Mouse (Mus musculus) testis, adult 2 months (tissue): ENCODE measurements around the gene Gm3012. TPM values are rescaled to one million over a fixed set of nuclear protein-coding genes. Genes with fewer than 3 reads are reported as not detected.
"Not testable (repeated sequence)": the region's sequence is repeated elsewhere in the genome, so short reads cannot be mapped to it uniquely, and the experiment has no call there.

Experiments
- H3K27ac ChIP-seq: fragments of 200-500 bp; 2 replicates; pipeline ENCODE4 v1.5.1; 2012; ENCODE audit warnings: low read depth, low read length; ENCODE audit not compliant: control insufficient read depth, insufficient read depth
- H3K27me3 ChIP-seq: fragments of 200-500 bp; 2 replicates; pipeline ENCODE4 v1.6.1; 2012; ENCODE audit warnings: mild to moderate bottlenecking, low read length, moderate library complexity; ENCODE audit not compliant: control insufficient read depth, insufficient read depth
- H3K36me3 ChIP-seq: fragments of 200-500 bp; 2 replicates; pipeline ENCODE4 v1.6.1; 2012; ENCODE audit warnings: mild to moderate bottlenecking, low read length; ENCODE audit not compliant: control insufficient read depth, insufficient read depth
- H3K4me1 ChIP-seq: fragments of 200-500 bp; 2 replicates; pipeline ENCODE4 v1.6.1; 2012; ENCODE audit warnings: low read length; ENCODE audit not compliant: control insufficient read depth, insufficient read depth
- H3K4me3 ChIP-seq: fragments of 200-500 bp; 2 replicates; pipeline ENCODE4 v1.5.1; 2012; ENCODE audit warnings: low read depth, mild to moderate bottlenecking, low read length, moderate library complexity, mixed read lengths; ENCODE audit not compliant: control insufficient read depth
- polyA plus RNA-seq: library from polyadenylated mRNA; depleted of rRNA; stranded (reverse); fragments of >200 nt; gene quantifications from 2 replicates; pipeline ENCODE4 v1.2.3, GENCODE M21; 2012; rRNA removed

Gene Gm3012
- 6.7 and 7.3 TPM in 2 replicates for polyA plus RNA-seq

DNA sequence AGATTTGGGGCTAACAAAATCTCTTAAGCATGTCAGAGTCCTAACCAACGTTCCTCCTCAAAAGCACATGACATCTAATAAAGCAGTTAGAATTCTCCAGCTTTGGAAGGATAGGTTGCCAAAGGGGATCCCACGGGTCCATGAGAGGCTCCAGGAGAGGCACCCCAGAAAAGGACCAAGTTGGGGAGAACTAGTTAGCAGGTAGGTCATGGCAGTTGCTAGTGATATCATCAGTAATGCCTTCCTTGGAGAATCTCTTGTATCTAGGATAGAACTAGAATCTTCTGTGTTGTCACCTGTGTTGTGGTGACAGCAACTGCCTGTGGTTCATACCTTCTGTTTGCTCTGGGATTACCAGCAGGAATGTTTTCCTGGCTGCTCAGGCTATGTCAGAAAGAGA is at the start of gene Gm3012:
Gene Gm3012 (plus strand): TSS at position 301 of the 400 bp plus-strand sequence.
- H3K36me3 ChIP-seq, H3K27me3 ChIP-seq, H3K4me1 ChIP-seq, H3K27ac ChIP-seq, H3K4me3 ChIP-seq: not testable (repeated sequence)

DNA sequence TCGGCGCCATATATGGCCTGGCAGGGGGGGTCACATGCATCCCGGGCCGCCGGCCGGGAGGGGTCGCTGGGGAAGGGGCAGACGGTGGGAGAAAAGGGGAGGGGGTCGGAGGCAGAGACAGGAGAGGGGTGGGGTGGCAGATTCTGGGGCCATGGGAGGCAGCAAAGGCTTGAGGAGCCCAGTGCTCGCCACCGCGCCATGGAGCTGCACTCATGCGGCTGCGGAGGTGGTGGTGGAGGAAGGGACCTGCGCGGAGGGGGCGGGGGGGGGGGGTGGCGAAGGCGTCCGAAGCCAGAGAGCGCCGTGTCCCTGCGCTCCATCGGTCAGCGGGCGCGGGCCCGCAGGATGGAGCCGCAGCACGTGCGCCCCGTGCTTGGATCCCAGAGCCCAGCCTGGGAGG is 17.4 kb downstream of the Gm3012 start, which contains the start of gene Gm3020:
Gene Gm3020 (plus strand): TSS at position 301 of the 400 bp plus-strand sequence.
- not testable (repeated sequence) for H3K4me3 ChIP-seq, H3K27me3 ChIP-seq, H3K4me1 ChIP-seq, H3K36me3 ChIP-seq, H3K27ac ChIP-seq

DNA sequence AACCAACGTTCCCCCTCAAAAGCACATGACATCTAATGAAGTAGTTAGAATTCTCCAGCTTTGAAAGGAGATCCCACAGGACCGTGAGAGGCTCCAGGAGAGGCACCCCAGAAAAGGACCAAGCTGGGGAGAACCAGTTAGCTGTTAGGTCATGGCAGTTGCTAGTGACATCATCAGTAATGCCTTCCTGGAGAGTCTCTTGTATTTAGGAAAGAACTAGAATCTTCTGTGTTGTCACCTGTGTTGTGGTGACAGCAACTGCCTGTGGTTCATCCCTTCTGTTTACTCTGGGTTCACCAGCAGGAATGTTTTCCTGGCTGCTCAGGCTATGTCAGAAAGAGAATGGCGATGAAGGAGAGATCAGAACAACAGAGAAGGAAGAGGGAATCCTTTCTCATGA is 54.2 kb downstream of the Gm3012 start, which contains the start of gene Gm3043:
Gene Gm3043 (plus strand): TSS at position 301 of the 400 bp plus-strand sequence.
- H3K27me3 ChIP-seq, H3K27ac ChIP-seq, H3K36me3 ChIP-seq, H3K4me1 ChIP-seq, H3K4me3 ChIP-seq: not testable (repeated sequence)

Other genes with a start within 250 kb of the Gm3012 start
- gene Gm10413, start 239.4 kb upstream of the Gm3012 start, polyA plus RNA-seq: 6.7 and 7.3 TPM in 2 replicates
- 0.57 and 0.65 TPM in 2 replicates for gene Gm10409, start 221.9 kb upstream of the Gm3012 start, polyA plus RNA-seq
- 1.5 and 1.7 TPM in 2 replicates for gene Gm3005, start 206.4 kb upstream of the Gm3012 start, polyA plus RNA-seq
- 0.08 and 0.26 TPM in 2 replicates for gene Gm10408, start 185.1 kb upstream of the Gm3012 start, polyA plus RNA-seq
- 0.57 and 0.65 TPM in 2 replicates for gene Gm3020, start 17.5 kb downstream of the Gm3012 start, polyA plus RNA-seq
- gene Gm3043, start 54.3 kb downstream of the Gm3012 start, polyA plus RNA-seq: not detected in 2 replicates
- gene Gm3002, start 175.6 kb downstream of the Gm3012 start, polyA plus RNA-seq: 1.7 and 4.2 TPM in 2 replicates
- gene Gm3033, start 211.7 kb downstream of the Gm3012 start, polyA plus RNA-seq: 0.07 and 0.25 TPM in 2 replicates
- gene Gm2916, start 249.7 kb downstream of the Gm3012 start, polyA plus RNA-seq: 9.5 and 12.9 TPM in 2 replicates